Mouse (Mus musculus): ENCODE measurements at regions not wholly inside any gene's neighbourhood (a gene's known extent, or its start where the extent isn't known, plus 50 kb on each side); places are given as distances from the start of the nearest gene placed in this dataset.

GRCm38 (mm10) chr3:102683541-102683940 lies 50.8 kb upstream of the Tspan2 start:
- no peak overlapping the region for H3K27ac ChIP-seq (replicated peaks)
- no peak for ATAC-seq (ENCODE audit: insufficient number of reproducible peaks, low FRiP score, low TSS enrichment, low read depth)
- no peak overlapping the region for H3K4me2 ChIP-seq (replicated peaks)
- 69% methylated on average over 10 of the region's 10 CpGs for WGBS
- H3K9ac ChIP-seq, result no peak overlapping the region
- H3K4me1 ChIP-seq, result peaks cover 12% of the 10 kb centered on the region
- no peaks in the 10 kb centered on the region for H3K9me3 ChIP-seq (replicated peaks)
- no peak overlapping the region for H3K4me3 ChIP-seq (replicated peaks)
- H3K27me3 ChIP-seq, result no peaks in the 10 kb centered on the region
- H3K36me3 ChIP-seq, result no peaks in the 10 kb centered on the region
